Mouse (Mus musculus) liver, embryonic 14.5 days (tissue): ENCODE results near the gene Ccdc137.

Experiments
- CTCF ChIP-seq: IDR thresholded peaks from 2 replicates; pipeline ENCODE4 v1.5.1; 2016; ENCODE audit warnings: antibody characterized with exemption, low read depth, control low read depth
- EP300 ChIP-seq: IDR thresholded peaks from 2 replicates; pipeline ENCODE4 v1.6.1; 2016; ENCODE audit warnings: antibody characterized with exemption, low read depth

DNA sequence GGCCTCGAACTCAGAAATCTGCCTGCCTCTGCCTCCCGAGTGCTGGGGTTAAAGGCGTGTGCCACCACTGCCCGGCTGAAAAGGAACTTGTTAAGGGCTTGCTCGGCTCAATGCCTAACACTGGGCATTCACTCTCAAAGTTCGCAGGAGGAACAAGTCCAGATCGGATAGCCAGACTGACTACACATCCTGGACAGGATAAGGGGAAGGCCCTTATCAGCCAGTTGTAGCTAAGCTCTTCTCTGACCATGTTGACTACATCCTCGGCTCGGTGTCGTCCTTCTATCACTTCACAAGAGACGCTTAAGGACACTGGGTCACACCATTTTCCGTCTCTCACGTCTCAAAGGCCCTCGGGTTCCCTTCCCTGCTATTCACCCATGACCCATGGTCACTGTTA lies 545 bp upstream of the Ccdc137 start:
- TF ChIP-seq CTCF (no peak), EP300 (no peak)
